ENCODE assay signal across 8 mouse cellular contexts in the genomic region with DNA sequence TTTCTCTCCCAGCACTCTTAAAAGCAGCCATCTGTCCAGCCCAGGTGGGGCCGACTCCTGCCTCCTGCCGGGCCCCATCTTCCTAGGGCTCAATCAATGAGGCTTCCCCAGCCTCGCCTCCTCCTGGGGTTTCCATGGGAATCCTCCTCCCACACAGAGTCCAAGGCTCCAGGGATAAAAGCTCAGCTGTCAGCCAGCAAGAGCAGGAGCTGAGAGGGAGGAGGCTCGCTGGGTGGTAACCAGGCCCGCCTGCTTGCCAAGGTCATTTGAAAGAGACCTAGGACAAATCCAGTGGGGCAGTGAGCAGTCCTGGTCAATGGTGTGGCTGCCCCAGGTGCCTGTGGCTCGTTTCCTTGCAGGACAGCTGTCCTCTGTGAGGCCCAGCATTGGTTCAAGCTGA. TPM values are rescaled to one million over a fixed set of nuclear protein-coding genes. Genes with fewer than 3 reads are reported as not detected.
DNase-seq lines count a peak whose midpoint lies in the region; TF ChIP-seq lines count a peak whose summit lies in the region.
"Had no signal": no experiment of that assay in that cellular context is flagged by ENCODE, and none has a peak within 500 bp of the region (broad histone marks: within the 10 kb centered on the region; RNA-seq: fewer than 3 reads in every experiment).

No protein-coding gene starts in this region.

- WGBS in olfactory bulb, adult 2 months: 16% methylated on average over 6 of the region's 6 CpGs

- TF ChIP-seq CTCF in olfactory bulb, adult 2 months (IDR thresholded peaks at IDR 0.05; ENCODE audit: insufficient read depth, low read depth, low read length): no peak

- no peak overlapping the region for H3K4me3 ChIP-seq in olfactory bulb, adult 2 months (ENCODE audit: insufficient read depth, low read depth, low read length)
- H3K4me3 ChIP-seq: limb, embryonic 13.5 days had no signal

- no peak for TF ChIP-seq POLR2A in olfactory bulb, adult 2 months (IDR thresholded peaks at IDR 0.05; ENCODE audit: insufficient read depth, low read depth, low read length)

- peak overlapping the region; percentile 24; the same call in 1 of the 2 replicates for H3K27ac ChIP-seq in olfactory bulb, adult 2 months (ENCODE audit: insufficient read depth, low read depth, low read length)
- H3K27ac ChIP-seq: limb, embryonic 13.5 days had no signal

- intact Hi-C loops in gastrocnemius, postnatal 14 days (cut with DNase I; ENCODE audit: low total_unique reads): no loop called here

- peak; percentile 85 for DNase-seq in ES-CJ7 (ENCODE audit: low read depth, low spot score)
- peak; percentile 24 for DNase-seq in Muller cell, postnatal 12 days (ENCODE audit: inconsistent ontology term)
- DNase-seq in heart, postnatal 4 days: peak; percentile 17
- DNase-seq in layer of hippocampus, adult 8-10 months (ENCODE audit: low spot score in 2 of 2): peak; percentile 42 to 47
- DNase-seq in lung, postnatal 36 days: no peak
- DNase-seq in gastrocnemius, postnatal 14 days: no peak

- H3K4me1 ChIP-seq in olfactory bulb, adult 2 months (ENCODE audit: control insufficient read depth, insufficient read depth, low read length): peaks cover 39% of the 10 kb centered on the region

RNA-seq across cellular contexts. Expression of a gene that starts 5.5 kb away (rescaled TPM):
- 10 to 100 TPM; 30.4 to 34.6 TPM for total RNA-seq in heart, postnatal 4 days (2021)
- 1 to 10 TPM; 3.2 to 6.0 (median 4.1) TPM for total RNA-seq in layer of hippocampus, adult 8-10 months (2022)
- polyA plus RNA-seq in olfactory bulb, adult 2 months (2012; ENCODE audit: insufficient read depth, insufficient read length, low replicate concordance, missing spikeins): not detected in 2 replicates
- 1 to 10 TPM; 2.6 to 6.3 TPM for total RNA-seq in gastrocnemius, postnatal 14 days (2021)

Comparison
In these comparisons a context has a peak if more than half of its experiments do, and no peak if none do; other contexts are left out.
1. DNase-seq: peak in ES-CJ7 (single experiment), Muller cell, postnatal 12 days (single experiment), heart, postnatal 4 days (single experiment) and layer of hippocampus, adult 8-10 months (2 of 2); none in lung, postnatal 36 days (single experiment) and gastrocnemius, postnatal 14 days (single experiment).
2. RNA of a gene that starts 5.5 kb away (total RNA-seq): 30.4 to 34.6 TPM in heart, postnatal 4 days; 2.6 to 6.3 TPM in gastrocnemius, postnatal 14 days and 3.2 to 6.0 TPM in layer of hippocampus, adult 8-10 months; every median in the first group is over 4 times any median in the second.